Mouse (Mus musculus) thymus, adult 2 months (tissue): Measurements from ENCODE around the gene Pld2. TPM values are rescaled to one million over a fixed set of nuclear protein-coding genes. Genes with fewer than 3 reads are reported as not detected.

ENCODE experiments used
- DNase-seq: peaks from one replicate; pipeline ENCODE4 v3.0.0; 2021
- H3K27ac ChIP-seq: fragments of 200-500 bp; 2 replicates; pipeline ENCODE4 v1.5.1; 2012; ENCODE audit warnings: low read length, control low read depth; ENCODE audit not compliant: control insufficient read depth, insufficient read depth
- H3K27me3 ChIP-seq: fragments of 200-500 bp; 2 replicates; pipeline ENCODE4 v1.6.1; 2012; ENCODE audit warnings: mild to moderate bottlenecking, low read length, moderate library complexity, mixed read lengths; ENCODE audit not compliant: control insufficient read depth, insufficient read depth
- H3K36me3 ChIP-seq: fragments of 200-500 bp; 2 replicates; pipeline ENCODE4 v1.6.1; 2012; ENCODE audit warnings: mild to moderate bottlenecking, low read length, moderate library complexity; ENCODE audit not compliant: control insufficient read depth, insufficient read depth
- H3K4me1 ChIP-seq: fragments of 200-500 bp; replicated peaks from 2 replicates; pipeline ENCODE4 v1.6.1; 2012; ENCODE audit warnings: low read length; ENCODE audit not compliant: control insufficient read depth, insufficient read depth
- H3K4me3 ChIP-seq: fragments of 200-500 bp; 2 replicates; pipeline ENCODE4 v1.5.1; 2012; ENCODE audit warnings: mild to moderate bottlenecking, low read length, control low read depth, moderate library complexity; ENCODE audit not compliant: control insufficient read depth, insufficient read depth
- CTCF ChIP-seq: fragments of 200-500 bp; IDR thresholded peaks from 2 replicates; pipeline ENCODE4 v1.5.1; 2012; ENCODE audit warnings: mild to moderate bottlenecking, control low read depth, low read length, moderate library complexity, borderline replicate concordance; ENCODE audit not compliant: control insufficient read depth, poor library complexity, insufficient read depth; ENCODE audit errors: extremely low read depth
- POLR2A ChIP-seq: fragments of 200-500 bp; IDR thresholded peaks from 2 replicates; pipeline ENCODE4 v1.6.1; 2012; ENCODE audit warnings: mild to moderate bottlenecking, low read length, control low read depth, moderate library complexity; ENCODE audit not compliant: control insufficient read depth, poor library complexity, insufficient read depth; ENCODE audit errors: extremely low read depth
- WGBS: fragments of 180-500 bp; shearing (Covaris S2); methylation state at CpG from one replicate; pipeline ENCODE4 v1.1.7; 2018; 5-methylcytosine and 5-hydroxymethylcytosine counted together
- polyA plus RNA-seq: library from polyadenylated mRNA; depleted of rRNA; stranded (reverse); fragments of >200 nt; gene quantifications from 2 replicates; pipeline ENCODE4 v1.2.3, GENCODE M21; 2012; rRNA removed

Pld2 gene
- polyA plus RNA-seq, 1 experiment, result 16.1 TPM

DNA sequence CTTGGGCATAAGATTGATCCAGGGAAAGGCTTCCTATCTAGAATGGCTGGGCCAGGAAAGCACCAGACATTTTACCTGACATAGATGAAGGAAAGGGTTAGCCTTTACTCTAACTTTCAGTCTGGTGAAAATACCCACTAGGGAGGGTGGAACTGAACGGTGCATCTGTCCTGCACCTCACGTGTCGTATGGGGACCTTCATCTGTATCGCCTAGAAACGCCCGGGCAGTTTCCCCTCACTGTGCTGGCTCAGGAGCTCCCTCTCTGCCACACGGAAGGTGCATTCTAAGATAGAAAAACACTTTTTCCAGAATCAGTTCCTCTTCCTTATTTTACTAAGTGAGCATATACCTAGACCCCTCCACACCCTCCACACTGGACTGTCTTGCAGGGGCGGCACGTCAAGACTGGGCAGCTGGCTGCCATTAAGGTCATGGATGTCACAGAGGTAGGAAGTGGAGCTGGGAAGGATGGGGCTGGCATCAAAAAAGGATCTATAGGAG lies 58.6 kb downstream of the Pld2 start:
- no peaks in the 10 kb centered on the region for H3K27me3 ChIP-seq
- DNase-seq, result no peak
- WGBS, result 89% methylated on average over 9 of the region's 9 CpGs
- H3K4me3 ChIP-seq, result no peak overlapping the region
- TF ChIP-seq POLR2A, result no peak
- TF ChIP-seq CTCF, result no peak
- H3K36me3 ChIP-seq, result no peaks in the 10 kb centered on the region; the same call in 1 of the 2 replicates
- peaks cover 13% of the 10 kb centered on the region for H3K4me1 ChIP-seq
- no peak overlapping the region for H3K27ac ChIP-seq

GRCm38 (mm10) chr11:70605024-70605566 lies 65.2 kb downstream of the Pld2 start:
- H3K36me3 ChIP-seq, result peaks cover 26% of the 10 kb centered on the region
- 67% methylated on average over 14 of the region's 14 CpGs for WGBS
- TF ChIP-seq CTCF (peak; percentile 47; the same call in 1 of the 2 replicates), POLR2A (no peak)

GRCm38 (mm10) chr11:70606717-70607116 lies 66.9 kb downstream of the Pld2 start:
- Histone ChIP-seq H3K27me3 (no peaks in the 10 kb centered on the region), H3K4me1 (no peaks in the 10 kb centered on the region), H3K36me3 (peaks cover 30% of the 10 kb centered on the region), H3K27ac (no peak overlapping the region), H3K4me3 (no peak overlapping the region)
- DNase-seq, result no peak
- TF ChIP-seq CTCF (no peak), POLR2A (no peak)
- 98% methylated on average over 12 of the region's 12 CpGs for WGBS

More at GRCm38 (mm10) chr11:70605024-70605566, 65.2 kb downstream of the Pld2 start:
- H3K27me3 ChIP-seq, result no peaks in the 10 kb centered on the region
- no peak overlapping the region for H3K4me3 ChIP-seq
- H3K4me1 ChIP-seq, result no peaks in the 10 kb centered on the region
- H3K27ac ChIP-seq, result no peak overlapping the region
- peak; percentile 77 for DNase-seq

DNA sequence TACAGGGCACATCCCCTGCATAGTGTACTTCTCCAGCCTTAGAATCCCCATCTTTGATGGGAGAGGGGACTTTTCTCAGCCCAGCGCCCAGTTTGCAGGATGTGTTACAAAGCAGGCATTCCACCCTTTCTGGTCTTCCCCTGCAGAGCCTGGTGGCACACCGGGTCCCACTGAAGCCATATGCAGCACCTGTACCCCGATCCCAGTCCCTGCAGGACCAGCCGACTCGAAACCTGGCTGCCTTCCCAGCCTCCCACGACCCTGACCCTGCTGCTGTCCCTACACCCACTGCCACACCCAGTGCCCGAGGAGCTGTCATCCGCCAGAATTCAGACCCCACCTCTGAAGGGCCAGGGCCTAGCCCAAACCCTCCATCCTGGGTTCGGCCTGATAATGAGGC lies 67.7 kb downstream of the Pld2 start:
- Histone ChIP-seq H3K36me3 (peaks cover 34% of the 10 kb centered on the region), H3K27ac (no peak overlapping the region), H3K4me1 (no peaks in the 10 kb centered on the region), H3K4me3 (no peak overlapping the region), H3K27me3 (no peaks in the 10 kb centered on the region)
- no peak for TF ChIP-seq POLR2A
- no peak for TF ChIP-seq CTCF
- WGBS, result 96% methylated on average over 9 of the region's 9 CpGs
- no peak for DNase-seq

Other genes with a start within 250 kb of the Pld2 start
- gene Alox12e, start 217.4 kb upstream of the Pld2 start, polyA plus RNA-seq, result 38.5 and 44.2 TPM in 2 replicates
- 10.3 and 14.5 TPM in 2 replicates for gene Alox15, start 188.0 kb upstream of the Pld2 start, polyA plus RNA-seq
- gene Pelp1, start 130.0 kb upstream of the Pld2 start, polyA plus RNA-seq, result 33.0 and 40.4 TPM in 2 replicates
- gene Arrb2, start 107.4 kb upstream of the Pld2 start, polyA plus RNA-seq, result 213 and 220 TPM in 2 replicates
- 29.1 and 34.8 TPM in 2 replicates for gene Med11, start 88.1 kb upstream of the Pld2 start, polyA plus RNA-seq
- gene Zmynd15, start 80.6 kb upstream of the Pld2 start, polyA plus RNA-seq, result 27.0 and 31.2 TPM in 2 replicates
- 57.7 and 92.8 TPM in 2 replicates for gene Cxcl16, start 80.1 kb upstream of the Pld2 start, polyA plus RNA-seq
- 7.0 and 8.0 TPM in 2 replicates for gene Tm4sf5, start 34.8 kb upstream of the Pld2 start, polyA plus RNA-seq
- gene Vmo1, start 25.4 kb upstream of the Pld2 start, polyA plus RNA-seq, result 5.3 and 7.2 TPM in 2 replicates
- gene Gltpd2, start 20.9 kb upstream of the Pld2 start, polyA plus RNA-seq, result 0.22 and 0.50 TPM in 2 replicates
- 387 and 460 TPM in 2 replicates for gene Psmb6, start 14.7 kb upstream of the Pld2 start, polyA plus RNA-seq
- gene Gm40193, start 7.1 kb upstream of the Pld2 start, polyA plus RNA-seq, result not detected in 2 replicates
- 151 and 172 TPM in 2 replicates for gene Mink1, start 22.8 kb downstream of the Pld2 start, polyA plus RNA-seq
- gene 4930544D05Rik, start 75.8 kb downstream of the Pld2 start, polyA plus RNA-seq, result 0.15 TPM in 1 of 2 replicates, not detected in the other
- 0.53 and 1.1 TPM in 2 replicates for gene Chrne, start 79.2 kb downstream of the Pld2 start, polyA plus RNA-seq
- gene Gp1ba, start 99.1 kb downstream of the Pld2 start, polyA plus RNA-seq, result 0.04 TPM in 2 replicates
- 285 and 346 TPM in 2 replicates for gene Rnf167, start 107.2 kb downstream of the Pld2 start, polyA plus RNA-seq
- 132 and 162 TPM in 2 replicates for gene Slc25a11, start 107.4 kb downstream of the Pld2 start, polyA plus RNA-seq
- gene Pfn1, start 114.6 kb downstream of the Pld2 start, polyA plus RNA-seq, result 3,213 and 4,498 TPM in 2 replicates
- 25.3 and 75.8 TPM in 2 replicates for gene Eno3, start 117.1 kb downstream of the Pld2 start, polyA plus RNA-seq
- gene Spag7, start 129.4 kb downstream of the Pld2 start, polyA plus RNA-seq, result 27.5 and 32.2 TPM in 2 replicates
- 38.4 and 42.7 TPM in 2 replicates for gene Camta2, start 148.0 kb downstream of the Pld2 start, polyA plus RNA-seq
- gene Inca1, start 160.1 kb downstream of the Pld2 start, polyA plus RNA-seq, result 1.1 and 1.9 TPM in 2 replicates
- gene Kif1c, start 160.5 kb downstream of the Pld2 start, polyA plus RNA-seq, result 25.5 and 32.1 TPM in 2 replicates
- gene Zfp3, start 224.1 kb downstream of the Pld2 start, polyA plus RNA-seq, result 3.9 and 4.6 TPM in 2 replicates